Mouse (Mus musculus) embryonic facial prominence, embryonic 13.5 days (tissue): Measurements from ENCODE around the gene Fadd. TPM values are rescaled to one million over a fixed set of nuclear protein-coding genes. Genes with fewer than 3 reads are reported as not detected.

Source experiments
- ATAC-seq: fragments of 200-750 bp; cut with Nextera tagmentation; 2 replicates; pipeline ENCODE4 v1.8.0; 2017; ENCODE audit warnings: low read depth; ENCODE audit not compliant: insufficient number of reproducible peaks, insufficient read depth, low FRiP score, low TSS enrichment
- H3K27ac ChIP-seq: fragments of 300-500 bp; sonication (generic); 2 replicates; pipeline ENCODE4 v1.5.1; 2015; ENCODE audit warnings: moderate library complexity, mild to moderate bottlenecking, inconsistent platforms
- H3K27me3 ChIP-seq: fragments of 300-500 bp; sonication (generic); 2 replicates; pipeline ENCODE4 v1.6.1; 2015; ENCODE audit warnings: mild to moderate bottlenecking, inconsistent platforms
- H3K36me3 ChIP-seq: fragments of 300-500 bp; sonication (generic); 2 replicates; pipeline ENCODE4 v1.6.1; 2015; ENCODE audit warnings: mild to moderate bottlenecking, inconsistent platforms
- H3K4me1 ChIP-seq: fragments of 300-500 bp; sonication (generic); 2 replicates; pipeline ENCODE4 v1.6.1; 2015; ENCODE audit warnings: inconsistent platforms
- H3K4me2 ChIP-seq: fragments of 300-500 bp; sonication (generic); 2 replicates; pipeline ENCODE4 v1.6.1; 2015; ENCODE audit warnings: moderate library complexity, mild to moderate bottlenecking, inconsistent platforms
- H3K4me3 ChIP-seq: fragments of 300-500 bp; sonication (generic); 2 replicates; pipeline ENCODE4 v1.5.1; 2015; ENCODE audit warnings: mild to moderate bottlenecking, inconsistent platforms
- H3K9ac ChIP-seq: fragments of 300-500 bp; sonication (generic); 2 replicates; pipeline ENCODE4 v1.6.1; 2015; ENCODE audit warnings: mild to moderate bottlenecking, inconsistent platforms
- H3K9me3 ChIP-seq: fragments of 300-500 bp; sonication (generic); 2 replicates; pipeline ENCODE4 v1.6.1; 2016; ENCODE audit warnings: inconsistent platforms
- WGBS: fragments of 180-500 bp; shearing (Covaris S2); methylation state at CpG from one replicate; pipeline ENCODE4 v1.1.7; 2015; ENCODE audit warnings: mixed read lengths; 5-methylcytosine and 5-hydroxymethylcytosine counted together
- polyA plus RNA-seq: library from polyadenylated mRNA; unstranded; fragments of >200 nt; fragmentation: Nextera tagmentation; extraction: Ambion mirVana; gene quantifications from 2 replicates; pipeline ENCODE4 v1.2.1, GENCODE M21; 2015

Fadd gene
- polyA plus RNA-seq, 1 experiment from 2014 or later: 9.6 TPM

DNA sequence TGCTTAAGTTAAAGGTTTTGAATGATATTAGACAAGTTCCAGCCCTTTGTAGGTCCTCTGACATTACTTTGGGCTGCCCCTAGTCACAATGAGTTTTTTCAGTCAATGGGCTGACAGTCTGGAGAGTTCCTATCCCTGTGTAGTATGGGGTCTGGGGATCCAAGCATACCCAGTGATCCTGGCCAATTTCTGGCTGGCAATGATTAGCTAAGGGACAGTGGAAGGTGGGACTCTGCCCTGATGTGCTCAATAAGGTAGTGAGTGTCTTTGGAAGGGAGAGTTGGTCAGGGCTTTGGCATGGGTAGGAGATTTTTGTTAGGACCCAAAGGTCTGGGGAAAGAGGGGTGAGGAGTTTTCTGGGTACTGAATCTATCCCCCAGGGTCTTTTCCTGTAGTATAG, 10.7 kb downstream of the Fadd start:
- Histone ChIP-seq H3K4me1 (no peaks in the 10 kb centered on the region), H3K9me3 (no peaks in the 10 kb centered on the region), H3K27me3 (no peaks in the 10 kb centered on the region), H3K4me3 (no peak overlapping the region), H3K27ac (no peak overlapping the region), H3K4me2 (no peak overlapping the region), H3K36me3 (no peaks in the 10 kb centered on the region), H3K9ac (no peak overlapping the region)
- ATAC-seq: no peak

GRCm38 (mm10) chr7:144569428-144569827, 12.8 kb downstream of the Fadd start:
- H3K4me3 ChIP-seq: no peak overlapping the region
- H3K27me3 ChIP-seq: no peaks in the 10 kb centered on the region
- H3K27ac ChIP-seq: no peak overlapping the region
- no peak for ATAC-seq
- H3K4me1 ChIP-seq: no peaks in the 10 kb centered on the region
- 67% methylated on average over 7 of the region's 7 CpGs for WGBS
- H3K9me3 ChIP-seq: no peaks in the 10 kb centered on the region
- H3K36me3 ChIP-seq: no peaks in the 10 kb centered on the region
- H3K4me2 ChIP-seq: no peak overlapping the region
- no peak overlapping the region for H3K9ac ChIP-seq

DNA sequence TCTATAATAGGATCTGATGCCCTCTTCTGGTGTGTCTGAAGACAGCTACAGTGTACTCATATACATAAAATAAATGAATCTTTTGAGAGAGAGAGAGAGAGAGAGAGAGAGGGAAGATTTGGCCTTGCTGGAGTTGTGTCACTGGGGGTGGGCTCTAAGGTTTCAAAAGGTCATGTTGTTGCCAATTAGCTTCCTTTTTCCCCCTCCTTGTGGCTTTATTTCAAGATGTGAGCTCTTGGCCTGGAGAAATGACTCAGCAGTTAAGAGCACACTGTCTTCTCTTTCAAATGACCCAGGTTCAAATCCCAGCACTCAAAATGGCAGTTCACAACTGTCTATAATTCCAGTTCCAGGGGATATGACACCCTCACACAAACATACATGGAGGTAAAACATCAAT, 14.2 kb downstream of the Fadd start:
- no peaks in the 10 kb centered on the region for H3K36me3 ChIP-seq
- ATAC-seq: no peak
- H3K27ac ChIP-seq: no peak overlapping the region
- no peak overlapping the region for H3K4me2 ChIP-seq
- no peak overlapping the region for H3K4me3 ChIP-seq
- H3K9me3 ChIP-seq: no peaks in the 10 kb centered on the region
- peaks cover 6% of the 10 kb centered on the region; the same call in 1 of the 2 replicates for H3K4me1 ChIP-seq
- H3K9ac ChIP-seq: no peak overlapping the region
- no peaks in the 10 kb centered on the region for H3K27me3 ChIP-seq

DNA sequence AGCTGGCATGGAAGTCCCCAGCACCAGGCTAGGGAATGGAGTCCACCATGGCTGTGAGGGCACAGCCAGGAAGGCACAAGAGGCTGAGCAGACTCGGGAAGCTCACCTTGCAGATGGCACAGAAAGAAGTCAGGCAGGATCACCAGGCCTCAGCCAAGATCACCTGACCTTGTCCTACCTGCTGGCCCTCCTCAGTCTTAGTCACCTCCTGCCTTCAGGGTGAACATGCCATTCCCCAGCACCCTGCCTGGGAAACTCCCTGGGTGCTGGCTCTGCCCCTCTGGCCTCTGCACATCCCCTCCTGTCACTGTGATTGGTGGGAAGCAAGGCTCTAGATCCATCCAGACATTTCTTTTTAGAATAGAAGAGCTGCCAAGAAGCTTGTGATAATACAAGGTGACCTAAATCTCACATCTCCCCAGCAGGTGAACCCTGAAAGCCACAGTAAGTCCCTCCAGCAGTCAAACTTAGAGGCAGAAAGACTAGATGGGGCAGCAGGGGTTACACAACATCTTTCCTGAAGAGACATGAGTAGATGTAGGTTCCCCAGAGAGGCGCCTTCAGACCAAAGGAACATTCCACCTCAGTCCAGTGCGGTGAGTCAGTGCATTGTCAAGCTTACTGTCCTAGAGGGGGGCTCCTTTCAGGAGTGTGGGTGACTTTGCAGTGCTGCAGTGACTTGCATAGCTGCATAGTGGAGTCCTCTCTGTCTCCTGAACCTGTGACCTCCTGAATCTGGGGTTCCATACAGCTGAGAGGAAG, 15.2 kb downstream of the Fadd start:
- Histone ChIP-seq H3K4me3 (no peak overlapping the region), H3K4me2 (no peak overlapping the region), H3K27ac (no peak overlapping the region), H3K4me1 (peaks cover 6% of the 10 kb centered on the region; the same call in 1 of the 2 replicates), H3K9ac (no peak overlapping the region), H3K36me3 (no peaks in the 10 kb centered on the region), H3K9me3 (no peaks in the 10 kb centered on the region), H3K27me3 (no peaks in the 10 kb centered on the region)
- no peak for ATAC-seq
- 78% methylated on average over 3 of the region's 3 CpGs for WGBS

GRCm38 (mm10) chr7:144563456-144564155, 18.7 kb downstream of the Fadd start:
- no peak overlapping the region; the same call in 1 of the 2 replicates for H3K27ac ChIP-seq
- no peak overlapping the region for H3K9ac ChIP-seq
- H3K4me1 ChIP-seq: peaks cover 6% of the 10 kb centered on the region; the same call in 1 of the 2 replicates
- H3K9me3 ChIP-seq: no peaks in the 10 kb centered on the region
- H3K4me3 ChIP-seq: no peak overlapping the region
- no peaks in the 10 kb centered on the region for H3K36me3 ChIP-seq
- no peak overlapping the region for H3K4me2 ChIP-seq
- 42% methylated on average over 9 of the region's 9 CpGs for WGBS
- ATAC-seq: no peak
- no peaks in the 10 kb centered on the region for H3K27me3 ChIP-seq

DNA sequence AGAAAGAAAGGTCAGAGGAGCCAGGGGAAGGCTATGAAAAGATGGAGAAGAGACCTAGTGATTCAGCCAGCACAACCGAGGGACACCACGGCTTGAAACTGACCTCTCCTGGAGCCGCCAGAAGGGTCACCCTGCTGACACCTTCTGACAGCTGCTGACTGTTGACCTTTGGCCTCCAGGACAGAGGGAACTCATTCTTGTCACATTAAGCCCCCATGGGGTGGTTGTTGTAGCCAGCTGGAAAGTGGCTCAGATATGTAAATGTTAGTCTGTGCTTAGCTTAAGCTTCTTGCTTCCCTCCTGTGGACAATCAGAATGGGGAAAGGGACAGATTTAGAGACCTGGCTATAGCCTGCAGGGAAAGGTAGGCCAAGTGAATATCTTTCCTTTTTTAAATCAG, 20.2 kb downstream of the Fadd start:
- Histone ChIP-seq H3K9ac (no peak overlapping the region), H3K27ac (no peak overlapping the region)
- WGBS: 11% methylated on average over 3 of the region's 3 CpGs

DNA sequence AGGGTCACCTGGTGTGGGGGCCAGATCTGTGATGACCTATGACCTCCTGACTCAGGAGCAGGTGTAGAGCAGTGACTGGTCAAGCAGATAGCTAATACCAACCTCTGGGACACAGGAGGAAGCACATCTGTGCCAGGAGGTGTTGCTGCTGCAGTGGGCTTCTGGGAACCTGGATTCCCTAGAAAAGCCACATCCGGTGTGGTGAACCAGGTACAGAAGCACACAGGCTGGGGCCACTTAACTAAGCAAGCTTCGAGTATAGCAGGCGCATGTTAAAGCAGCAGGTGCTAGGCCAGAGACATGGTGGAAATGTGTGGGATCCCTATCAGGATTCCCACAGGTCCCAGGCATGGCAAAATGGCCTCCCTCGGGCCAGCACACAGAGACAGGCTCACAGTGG, 21.7 kb downstream of the Fadd start:
- Histone ChIP-seq H3K27ac (no peak overlapping the region), H3K4me3 (no peak overlapping the region), H3K27me3 (no peaks in the 10 kb centered on the region), H3K36me3 (no peaks in the 10 kb centered on the region), H3K9ac (no peak overlapping the region), H3K9me3 (no peaks in the 10 kb centered on the region), H3K4me1 (peaks cover 6% of the 10 kb centered on the region; the same call in 1 of the 2 replicates), H3K4me2 (no peak overlapping the region)
- no peak for ATAC-seq
- WGBS: 85% methylated on average over 4 of the region's 4 CpGs

More for the DNA sequence above, 20.2 kb downstream of the Fadd start:
- ATAC-seq: no peak
- no peaks in the 10 kb centered on the region for H3K9me3 ChIP-seq
- peaks cover 6% of the 10 kb centered on the region; the same call in 1 of the 2 replicates for H3K4me1 ChIP-seq
- no peak overlapping the region for H3K4me2 ChIP-seq
- no peaks in the 10 kb centered on the region for H3K27me3 ChIP-seq
- no peak overlapping the region for H3K4me3 ChIP-seq
- H3K36me3 ChIP-seq: no peaks in the 10 kb centered on the region

- Histone ChIP-seq H3K4me3 (no peak overlapping the region), H3K36me3 (no peaks in the 10 kb centered on the region)
Observed at GRCm38 (mm10) chr7:144558552-144558951, 23.7 kb downstream of the Fadd start.

GRCm38 (mm10) chr7:144554123-144554472, 28.2 kb downstream of the Fadd start:
- Histone ChIP-seq H3K27me3 (no peaks in the 10 kb centered on the region), H3K27ac (no peak overlapping the region), H3K4me2 (peak overlapping the region; percentile 84), H3K4me1 (peaks cover 22% of the 10 kb centered on the region), H3K9me3 (no peaks in the 10 kb centered on the region), H3K9ac (peak overlapping the region; percentile 98), H3K4me3 (peak overlapping the region; percentile 96), H3K36me3 (peaks cover 32% of the 10 kb centered on the region)
- peak; percentile 12; the same call in 1 of the 2 replicates for ATAC-seq
- 27% methylated on average over 8 of the region's 8 CpGs for WGBS

More at GRCm38 (mm10) chr7:144558552-144558951, 23.7 kb downstream of the Fadd start:
- ATAC-seq: no peak
- Histone ChIP-seq H3K27ac (no peak overlapping the region), H3K4me1 (peaks cover 8% of the 10 kb centered on the region; the same call in 1 of the 2 replicates), H3K9ac (no peak overlapping the region), H3K9me3 (no peaks in the 10 kb centered on the region), H3K27me3 (no peaks in the 10 kb centered on the region), H3K4me2 (no peak overlapping the region)
- 43% methylated on average over 6 of the region's 6 CpGs for WGBS

GRCm38 (mm10) chr7:144553237-144554122, 28.8 kb downstream of the Fadd start, which contains the start of gene Ppfia1:
Gene Ppfia1, minus strand, starts transcription at chr7:144553729.
- peak within 1 kb of the TSS; percentile 84 for H3K4me2 ChIP-seq
- H3K27me3 ChIP-seq: no peaks in the 10 kb centered on the region
- H3K9me3 ChIP-seq: no peaks in the 10 kb centered on the region
- peaks cover 22% of the 10 kb centered on the region for H3K4me1 ChIP-seq
- WGBS: under 1% methylated on average over 93 of the region's 97 CpGs
- no peak within 1 kb of the TSS for H3K27ac ChIP-seq
- H3K9ac ChIP-seq: peak within 1 kb of the TSS; percentile 98
- H3K4me3 ChIP-seq: peak within 1 kb of the TSS; percentile 96
- peak; percentile 89 for ATAC-seq
- H3K36me3 ChIP-seq: peaks cover 38% of the 10 kb centered on the region

DNA sequence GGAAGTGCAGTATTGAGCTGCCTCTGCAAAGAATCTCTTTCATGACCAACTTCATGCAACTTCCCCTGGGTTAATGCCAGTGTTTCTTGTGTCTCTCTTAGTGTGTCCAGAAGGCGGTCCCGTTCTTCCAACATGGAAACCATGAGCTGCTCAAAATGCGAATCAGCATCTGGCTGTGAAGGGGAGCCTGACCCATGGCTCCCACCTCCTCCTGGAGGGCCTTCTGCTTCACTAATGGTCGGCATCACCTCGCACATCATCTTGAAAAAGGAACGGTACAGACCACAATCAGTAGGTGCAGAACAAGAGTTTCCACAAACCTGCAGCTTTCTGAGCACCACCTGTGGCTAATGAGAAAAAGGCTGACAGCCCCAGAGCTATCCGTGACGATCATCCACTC, 30.0 kb downstream of the Fadd start:
- Histone ChIP-seq H3K9me3 (no peaks in the 10 kb centered on the region), H3K27ac (no peak overlapping the region), H3K4me2 (peak overlapping the region; percentile 84), H3K27me3 (no peaks in the 10 kb centered on the region), H3K36me3 (peaks cover 43% of the 10 kb centered on the region), H3K9ac (peak overlapping the region; percentile 98), H3K4me1 (peaks cover 22% of the 10 kb centered on the region), H3K4me3 (peak overlapping the region; percentile 96)
- no peak for ATAC-seq
- 85% methylated on average over 8 of the region's 8 CpGs for WGBS
